Mouse (Mus musculus) stomach, postnatal 0 days (tissue): ENCODE measurements around the gene Degs1. TPM values are rescaled to one million over a fixed set of nuclear protein-coding genes. Genes with fewer than 3 reads are reported as not detected.
A peak's percentile ranks its signal among the peaks of the same experiment; 100 is the strongest.

ENCODE experiments used
- ATAC-seq: fragments of 200-750 bp; cut with Nextera tagmentation; 2 replicates; pipeline ENCODE4 v1.8.0; 2017; ENCODE audit not compliant: low FRiP score, low TSS enrichment
- DNase-seq: peaks from one replicate; pipeline ENCODE4 v3.0.0-alpha.2; 2016; ENCODE audit warnings: low spot score
- H3K27ac ChIP-seq: fragments of 300-500 bp; sonication (generic); replicated peaks from 2 replicates; pipeline ENCODE4 v1.5.1; 2014; ENCODE audit warnings: mild to moderate bottlenecking, control low read depth
- H3K27me3 ChIP-seq: fragments of 300-500 bp; sonication (generic); 2 replicates; pipeline ENCODE4 v1.6.1; 2014; ENCODE audit warnings: low read length; ENCODE audit not compliant: control insufficient read depth, insufficient read depth
- H3K36me3 ChIP-seq: fragments of 300-500 bp; sonication (generic); 2 replicates; pipeline ENCODE4 v1.6.1; 2014; ENCODE audit warnings: low read length, mixed read lengths; ENCODE audit not compliant: control insufficient read depth, insufficient read depth
- H3K4me1 ChIP-seq: fragments of 300-500 bp; sonication (generic); replicated peaks from 2 replicates; pipeline ENCODE4 v1.6.1; 2014; ENCODE audit warnings: antibody characterized with exemption; ENCODE audit not compliant: control insufficient read depth, insufficient read depth
- H3K4me2 ChIP-seq: fragments of 300-500 bp; sonication (generic); replicated peaks from 2 replicates; pipeline ENCODE4 v1.6.1; 2014; ENCODE audit warnings: low read depth, mild to moderate bottlenecking, control low read depth, moderate library complexity
- H3K4me3 ChIP-seq: fragments of 300-500 bp; sonication (generic); 2 replicates; pipeline ENCODE4 v1.5.1; 2014; ENCODE audit warnings: low read depth, low read length, control low read depth
- H3K9ac ChIP-seq: fragments of 300-500 bp; sonication (generic); 2 replicates; pipeline ENCODE4 v1.6.1; 2014; ENCODE audit warnings: mild to moderate bottlenecking, low read length, control low read depth, mixed read lengths
- H3K9me3 ChIP-seq: fragments of 300-500 bp; sonication (generic); 2 replicates; pipeline ENCODE4 v1.6.1; 2016; ENCODE audit warnings: low read length; ENCODE audit not compliant: control insufficient read depth
- CTCF ChIP-seq: IDR thresholded peaks from 2 replicates; pipeline ENCODE4 v1.5.1; 2016; ENCODE audit warnings: antibody characterized with exemption, low read depth, mild to moderate bottlenecking, moderate library complexity
- EP300 ChIP-seq: optimal IDR thresholded peaks from 2 replicates; pipeline ENCODE3; 2016; ENCODE audit warnings: antibody characterized with exemption
- WGBS: fragments of 180-500 bp; shearing (Covaris S2); extraction: QIAGEN DNeasy Blood & Tissue Kit; methylation state at CpG from one replicate; pipeline ENCODE4 v1.1.7; 2014; 5-methylcytosine and 5-hydroxymethylcytosine counted together
- polyA plus RNA-seq: library from polyadenylated mRNA; unstranded; fragments of >200 nt; fragmentation: Nextera tagmentation; extraction: Ambion mirVana; gene quantifications from 2 replicates; pipeline ENCODE4 v1.2.1, GENCODE M21; 2015

Gene Degs1
- polyA plus RNA-seq, 1 experiment from 2014 or later = 223 TPM

- no peak for DNase-seq
- Histone ChIP-seq H3K4me2 (no peak overlapping the region), H3K9ac (no peak overlapping the region), H3K27me3 (no peaks in the 10 kb centered on the region), H3K4me3 (no peak overlapping the region), H3K36me3 (peaks cover 12% of the 10 kb centered on the region), H3K4me1 (no peaks in the 10 kb centered on the region), H3K27ac (no peak overlapping the region), H3K9me3 (no peaks in the 10 kb centered on the region)
- TF ChIP-seq CTCF (peak; percentile 47), EP300 (no peak)
- no peak for ATAC-seq
- 96% methylated on average over 5 of the region's 5 CpGs for WGBS
Measured at GRCm38 (mm10) chr1:182311376-182311775, 28.8 kb upstream of the Degs1 start.

- no peaks in the 10 kb centered on the region for H3K27me3 ChIP-seq
Measured at GRCm38 (mm10) chr1:182310316-182310715, 27.7 kb upstream of the Degs1 start.

GRCm38 (mm10) chr1:182309403-182309802 lies 26.8 kb upstream of the Degs1 start:
- 60% methylated on average over 5 of the region's 5 CpGs for WGBS
- Histone ChIP-seq H3K27ac (no peak overlapping the region), H3K9me3 (no peaks in the 10 kb centered on the region), H3K4me3 (no peak overlapping the region), H3K4me2 (no peak overlapping the region), H3K9ac (no peak overlapping the region), H3K4me1 (no peaks in the 10 kb centered on the region), H3K27me3 (no peaks in the 10 kb centered on the region), H3K36me3 (peaks cover 3% of the 10 kb centered on the region; the same call in 1 of the 2 replicates)
- ATAC-seq (no peak), DNase-seq (no peak)
- no peak for TF ChIP-seq CTCF
- TF ChIP-seq EP300 = no peak

More at GRCm38 (mm10) chr1:182310316-182310715, 27.7 kb upstream of the Degs1 start:
- TF ChIP-seq EP300 (no peak), CTCF (no peak)
- Histone ChIP-seq H3K9me3 (no peaks in the 10 kb centered on the region), H3K4me1 (no peaks in the 10 kb centered on the region), H3K4me3 (no peak overlapping the region), H3K9ac (no peak overlapping the region), H3K27ac (no peak overlapping the region), H3K36me3 (peaks cover 5% of the 10 kb centered on the region), H3K4me2 (no peak overlapping the region)
- ATAC-seq (no peak), DNase-seq (no peak)
- WGBS = 75% methylated on average over 2 of the region's 2 CpGs

- H3K36me3 ChIP-seq = no peaks in the 10 kb centered on the region
- WGBS = 65% methylated on average over 5 of the region's 5 CpGs
- TF ChIP-seq CTCF (no peak), EP300 (no peak)
- no peaks in the 10 kb centered on the region for H3K9me3 ChIP-seq
- no peak overlapping the region for H3K4me2 ChIP-seq
- no peak overlapping the region for H3K4me3 ChIP-seq
- peak overlapping the region; percentile 74 for H3K27ac ChIP-seq
- no peaks in the 10 kb centered on the region for H3K4me1 ChIP-seq
- no peaks in the 10 kb centered on the region for H3K27me3 ChIP-seq
- H3K9ac ChIP-seq = no peak overlapping the region
- no peak for DNase-seq
- ATAC-seq = no peak
Measured at GRCm38 (mm10) chr1:182302916-182303315, 20.3 kb upstream of the Degs1 start.

GRCm38 (mm10) chr1:182302176-182302870 lies 19.7 kb upstream of the Degs1 start:
- no peak overlapping the region for H3K4me3 ChIP-seq
- WGBS = 67% methylated on average over 6 of the region's 6 CpGs
- no peaks in the 10 kb centered on the region for H3K27me3 ChIP-seq
- ATAC-seq (no peak), DNase-seq (peak; percentile 8)
- no peak overlapping the region for H3K4me2 ChIP-seq
- TF ChIP-seq CTCF = no peak
- no peak for TF ChIP-seq EP300
- H3K9ac ChIP-seq = no peak overlapping the region
- no peaks in the 10 kb centered on the region for H3K4me1 ChIP-seq
- no peaks in the 10 kb centered on the region for H3K36me3 ChIP-seq
- H3K9me3 ChIP-seq = no peaks in the 10 kb centered on the region
- H3K27ac ChIP-seq = peak overlapping the region; percentile 74

- ATAC-seq = no peak
- no peak for DNase-seq
- TF ChIP-seq CTCF (no peak), EP300 (no peak)
- Histone ChIP-seq H3K4me3 (no peak overlapping the region), H3K36me3 (no peaks in the 10 kb centered on the region), H3K4me1 (no peaks in the 10 kb centered on the region), H3K9ac (no peak overlapping the region), H3K9me3 (0 out of 2 replicates have a peak, but pooled peaks cover 5% of the 10 kb centered on the region), H3K27me3 (no peaks in the 10 kb centered on the region), H3K4me2 (no peak overlapping the region), H3K27ac (no peak overlapping the region)
- WGBS = 91% methylated on average over 5 of the region's 5 CpGs
Measured at GRCm38 (mm10) chr1:182297821-182298220, 15.2 kb upstream of the Degs1 start.
